Mouse (Mus musculus): ENCODE measurements at regions not wholly inside any gene's neighbourhood (a gene's known extent, or its start where the extent isn't known, plus 50 kb on each side); places are given as distances from the start of the nearest gene placed in this dataset.

DNA sequence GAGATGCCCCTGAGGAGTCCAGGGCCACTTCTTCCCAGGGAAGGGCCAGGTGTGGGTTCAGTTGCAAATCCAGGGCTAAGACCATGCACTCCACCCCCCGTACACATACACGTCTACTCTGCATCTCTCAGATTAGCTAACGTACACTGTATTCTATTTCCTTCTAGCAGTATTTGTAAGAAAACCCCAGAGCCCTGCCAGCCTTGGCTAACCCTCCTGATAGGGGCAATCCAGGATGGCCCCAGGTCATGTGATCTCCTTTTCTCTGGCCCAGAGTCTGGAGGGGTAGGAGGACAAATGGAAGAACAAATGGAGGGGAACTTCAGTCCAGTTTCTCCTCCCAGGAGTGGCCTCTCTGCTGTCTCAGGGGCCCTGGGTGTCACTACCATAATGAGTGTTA, 98.9 kb downstream of the 1810010D01Rik start:
- TF ChIP-seq KAT2A (conservative IDR thresholded peaks at IDR 0.05; ENCODE audit: low read depth, low read length) (no peak), SMC3 (IDR thresholded peaks at IDR 0.05; ENCODE audit: low read depth, low read length) (no peak), MEF2A (IDR thresholded peaks at IDR 0.05; ENCODE audit: extremely low read depth, insufficient replicate concordance, low read depth, low read length, poor library complexity, severe bottlenecking) (no peak), ZNF384 (IDR thresholded peaks at IDR 0.05; ENCODE audit: low read depth, low read length) (no peak), CTCF (IDR thresholded peaks at IDR 0.05 in 2 of 3, conservative IDR thresholded peaks at IDR 0.05 in 1 of 3; ENCODE audit: control insufficient read depth in 1 of 3, insufficient read depth in 1 of 3, low read depth in 2 of 3, low read length in 3 of 3, poor library complexity in 1 of 3, severe bottlenecking in 1 of 3) (no peak), HCFC1 (IDR thresholded peaks at IDR 0.05; ENCODE audit: low read depth, low read length) (no peak), POLR2A (IDR thresholded peaks at IDR 0.05; ENCODE audit: control insufficient read depth in 1 of 2, insufficient read depth in 1 of 2, low read depth in 1 of 2, low read length in 2 of 2, poor library complexity in 1 of 2) (no peak), RCOR1 (IDR thresholded peaks at IDR 0.05; ENCODE audit: low read depth, low read length) (no peak), GATA1 (IDR thresholded peaks at IDR 0.05; ENCODE audit: low read depth, low read length) (no peak)
